Mouse (Mus musculus): Measurements from ENCODE around the gene Rcn2. TPM values are rescaled to one million over a fixed set of nuclear protein-coding genes. Genes with fewer than 3 reads are reported as not detected.

The Rcn2 gene
- polyA plus RNA-seq (2012; rRNA removed): 11.8 and 12.0 TPM in 2 replicates

GRCm38 (mm10) chr9:56041372-56042180 is at the start of gene Rcn2:
Rcn2 (plus strand) TSS chr9:56041845.

GRCm38 (mm10) chr9:56010450-56010849 is 31.2 kb upstream of the Rcn2 start, which contains the start of gene 4930563M21Rik:
4930563M21Rik (minus strand) TSS chr9:56010550.

GRCm38 (mm10) chr9:56089778-56090520 is 48.3 kb downstream of the Rcn2 start, which contains the start of gene Pstpip1:
Pstpip1 (plus strand) TSS chr9:56089962.

Other genes starting within 250 kb of the Rcn2 start
- gene Scaper, start 103.7 kb upstream of the Rcn2 start, polyA plus RNA-seq (2012; rRNA removed): 0.76 and 0.83 TPM in 2 replicates
- not detected in 2 replicates for gene 4930563M21Rik, start 31.3 kb upstream of the Rcn2 start, polyA plus RNA-seq (2012; rRNA removed)
- 3.6 and 4.7 TPM in 2 replicates for gene Pstpip1, start 48.1 kb downstream of the Rcn2 start, polyA plus RNA-seq (2012; rRNA removed)
- 15.5 and 16.1 TPM in 2 replicates for gene Tspan3, start 123.6 kb downstream of the Rcn2 start, polyA plus RNA-seq (2012; rRNA removed)

Data from liver, embryonic 14 days (tissue).